Mouse (Mus musculus): ENCODE results near the gene Atxn1.

DNA sequence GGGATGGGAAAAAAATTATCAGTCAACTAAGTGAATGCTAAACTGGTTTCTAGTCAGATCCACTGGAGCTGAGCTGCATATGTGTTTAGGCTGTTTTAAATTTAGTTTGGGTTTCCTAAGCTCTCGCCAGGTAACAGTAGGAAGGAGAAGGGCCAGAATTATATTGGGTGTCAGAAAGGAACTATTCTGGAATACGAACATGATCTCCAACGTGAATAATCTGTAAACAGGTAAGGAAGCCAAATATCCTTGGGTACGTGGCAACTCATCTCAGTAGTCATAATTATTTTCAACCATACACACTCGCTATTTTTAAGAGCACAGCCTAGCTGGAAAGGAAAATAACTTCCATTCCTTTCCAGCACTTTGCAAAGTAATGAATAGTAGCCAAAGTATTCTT, 7.2 kb downstream of the Atxn1 start:
- no peak for TF ChIP-seq POLR2A (IDR thresholded peaks at IDR 0.05; ENCODE audit: insufficient read length, low read depth)
- TF ChIP-seq TCF12 (IDR thresholded peaks at IDR 0.05; ENCODE audit: insufficient read depth, poor library complexity, severe bottlenecking), result no peak
- TF ChIP-seq USF1 (IDR thresholded peaks at IDR 0.05; ENCODE audit: low read depth), result no peak
- TF ChIP-seq SRF (IDR thresholded peaks at IDR 0.05; ENCODE audit: control insufficient read depth, insufficient read length, low read depth), result no peak
- TF ChIP-seq MAX (IDR thresholded peaks at IDR 0.05; ENCODE audit: low read depth), result no peak
- TF ChIP-seq TCF3 (IDR thresholded peaks at IDR 0.05; ENCODE audit: insufficient read length, low read depth), result no peak
- no peak for TF ChIP-seq E2F4 (IDR thresholded peaks at IDR 0.05; ENCODE audit: insufficient read depth)

All from myocyte (in vitro differentiated cells).